Mouse (Mus musculus): Measurements from ENCODE around the gene 2310022A10Rik. TPM values are rescaled to one million over a fixed set of nuclear protein-coding genes. Genes with fewer than 3 reads are reported as not detected.

The 2310022A10Rik gene
- total and polyA plus RNA-seq, 3 experiments = 7.2 to 30.7 (median 7.8) TPM

DNA sequence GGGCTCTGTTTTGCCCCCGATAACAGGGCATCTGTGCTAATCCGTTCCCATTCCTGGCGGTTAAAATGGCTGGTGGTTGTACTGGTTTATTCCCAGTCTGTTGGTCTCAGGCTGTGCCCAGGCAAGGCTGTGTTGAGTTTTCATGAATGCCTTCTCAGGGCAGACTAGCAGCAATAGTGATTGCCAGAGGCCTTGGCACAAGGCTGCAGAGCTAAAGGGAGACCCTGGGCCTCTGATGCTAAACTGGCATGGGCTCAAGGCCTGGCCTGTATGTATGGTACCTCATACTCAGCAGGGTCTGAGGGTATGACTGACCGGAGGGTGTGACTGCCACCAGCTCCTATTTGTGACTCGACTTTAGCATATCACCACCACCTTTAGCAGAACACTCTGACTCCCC lies 57.8 kb downstream of the 2310022A10Rik start:
- in situ Hi-C loops (cut with MboI; ENCODE audit: low pct_ligation_motif_present, low pct_unique_long_range_greater_than_20kb, low sequenced_read_pairs) (no loop called here), dilution Hi-C loops (cut with MboI; ENCODE audit: extremely low pct_ligation_motif_present, extremely low pct_unique_long_range_greater_than_20kb, low sequenced_read_pairs) (no loop called here)
- no peak for DNase-seq (ENCODE audit: extremely low read depth)
- Histone ChIP-seq H3K4me2 (ENCODE audit: insufficient read depth, low read depth, poor library complexity, severe bottlenecking) (no peak overlapping the region), H3K79me2 (replicated peaks; ENCODE audit: control insufficient read depth, extremely low read depth, insufficient read depth, poor library complexity, severe bottlenecking) (no peaks in the 10 kb centered on the region), H3K27ac (ENCODE audit: insufficient read depth, low read depth) (no peak overlapping the region), H3K9me3 (replicated peaks; ENCODE audit: low read length) (no peaks in the 10 kb centered on the region), H3K36me3 (replicated peaks in 1 of 2; ENCODE audit: control insufficient read depth in 1 of 2, insufficient read depth in 1 of 2, low read length in 1 of 2) (peaks cover 24 to 79% of the 10 kb centered on the region in 2 experiments), H3K9ac (ENCODE audit: insufficient read depth, low read depth) (no peak overlapping the region), H3K4me1 (ENCODE audit: control insufficient read depth in 1 of 2, insufficient read depth in 2 of 2) (peaks cover 17 to 83% of the 10 kb centered on the region in 2 experiments), H3K27me3 (replicated peaks) (no peaks in the 10 kb centered on the region), H3K4me3 (replicated peaks in 1 of 3; ENCODE audit: low read depth in 2 of 3, low read length in 2 of 3, poor library complexity in 1 of 3) (no peak overlapping the region)
- TF ChIP-seq USF1 (IDR thresholded peaks at IDR 0.05; ENCODE audit: low read depth, low read length) (no peak), ZC3H11A (IDR thresholded peaks at IDR 0.05; ENCODE audit: low read depth, low read length) (no peak), POLR2A (IDR thresholded peaks at IDR 0.05; ENCODE audit: low read depth, low read length) (no peak), ETS1 (conservative IDR thresholded peaks at IDR 0.05; ENCODE audit: low read depth, low read length) (no peak), MXI1 (IDR thresholded peaks at IDR 0.05; ENCODE audit: low read depth, low read length) (no peak), NELFE (IDR thresholded peaks at IDR 0.05; ENCODE audit: low read depth, low read length) (no peak), ELF1 (IDR thresholded peaks at IDR 0.05; ENCODE audit: low read depth, low read length) (no peak), ZNF384 (IDR thresholded peaks at IDR 0.05; ENCODE audit: low read depth, low read length) (no peak), RAD21 (IDR thresholded peaks at IDR 0.05; ENCODE audit: low read depth, low read length) (no peak), ZMIZ1 (IDR thresholded peaks at IDR 0.05; ENCODE audit: low read depth, low read length) (no peak), BHLHE40 (IDR thresholded peaks at IDR 0.05; ENCODE audit: low read depth, low read length) (no peak), MAZ (IDR thresholded peaks at IDR 0.05; ENCODE audit: low read depth, low read length) (no peak), USF2 (conservative IDR thresholded peaks at IDR 0.05; ENCODE audit: low read depth, low read length) (no peak)

DNA sequence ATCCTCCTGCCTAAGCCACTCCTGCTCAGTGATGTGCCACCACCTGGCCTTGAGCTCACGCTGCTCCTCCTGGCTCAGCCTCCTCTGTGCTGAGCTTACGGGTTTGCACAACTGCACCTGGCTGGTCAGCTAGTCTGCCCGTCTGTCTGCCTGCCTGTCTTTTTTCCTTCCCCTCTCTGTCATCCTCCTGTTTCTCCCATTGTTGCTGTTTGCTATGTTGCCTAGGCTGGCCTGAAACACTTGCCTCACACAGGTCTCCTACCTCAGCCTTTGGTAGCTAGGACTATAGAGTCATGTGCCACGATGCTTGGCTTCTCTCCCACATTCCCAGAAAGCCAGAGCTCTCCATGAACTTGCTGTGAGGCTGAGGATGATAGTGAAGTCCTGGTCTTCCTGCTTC lies 59.9 kb downstream of the 2310022A10Rik start:
- Histone ChIP-seq H3K9me3 (replicated peaks; ENCODE audit: low read length) (no peaks in the 10 kb centered on the region), H3K27ac (ENCODE audit: insufficient read depth, low read depth) (no peak overlapping the region), H3K4me1 (ENCODE audit: control insufficient read depth in 1 of 2, insufficient read depth in 2 of 2) (peaks cover 17 to 63% of the 10 kb centered on the region in 2 experiments), H3K36me3 (replicated peaks in 1 of 2; ENCODE audit: control insufficient read depth in 1 of 2, insufficient read depth in 1 of 2, low read length in 1 of 2) (peaks cover 44 to 82% of the 10 kb centered on the region in 2 experiments), H3K4me3 (replicated peaks in 1 of 3; ENCODE audit: low read depth in 2 of 3, low read length in 2 of 3, poor library complexity in 1 of 3) (no peak overlapping the region), H3K9ac (ENCODE audit: insufficient read depth, low read depth) (no peak overlapping the region), H3K4me2 (ENCODE audit: insufficient read depth, low read depth, poor library complexity, severe bottlenecking) (no peak overlapping the region), H3K27me3 (replicated peaks) (no peaks in the 10 kb centered on the region), H3K79me2 (replicated peaks; ENCODE audit: control insufficient read depth, extremely low read depth, insufficient read depth, poor library complexity, severe bottlenecking) (no peaks in the 10 kb centered on the region)
- in situ Hi-C loops (cut with MboI; ENCODE audit: low pct_ligation_motif_present, low pct_unique_long_range_greater_than_20kb, low sequenced_read_pairs) (no loop called here), dilution Hi-C loops (cut with MboI; ENCODE audit: extremely low pct_ligation_motif_present, extremely low pct_unique_long_range_greater_than_20kb, low sequenced_read_pairs) (no loop called here)
- no peak for TF ChIP-seq ZNF384 (IDR thresholded peaks at IDR 0.05; ENCODE audit: low read depth, low read length)
- TF ChIP-seq ELF1 (IDR thresholded peaks at IDR 0.05; ENCODE audit: low read depth, low read length) = no peak
- TF ChIP-seq UBTF (IDR thresholded peaks at IDR 0.05; ENCODE audit: low read depth, low read length) = no peak
- no peak for TF ChIP-seq TCF12 (IDR thresholded peaks at IDR 0.05; ENCODE audit: low read depth, low read length)
- no peak for TF ChIP-seq KAT2A (IDR thresholded peaks at IDR 0.05; ENCODE audit: insufficient replicate concordance, low read length)
- TF ChIP-seq E2F4 (IDR thresholded peaks at IDR 0.05; ENCODE audit: insufficient replicate concordance, low read depth, low read length) = no peak
- TF ChIP-seq ZKSCAN1 (IDR thresholded peaks at IDR 0.05; ENCODE audit: borderline replicate concordance, low read depth, low read length) = no peak
- TF ChIP-seq MAZ (IDR thresholded peaks at IDR 0.05; ENCODE audit: low read depth, low read length) = no peak
- TF ChIP-seq USF1 (IDR thresholded peaks at IDR 0.05; ENCODE audit: low read depth, low read length) = no peak
- no peak for TF ChIP-seq RAD21 (IDR thresholded peaks at IDR 0.05; ENCODE audit: low read depth, low read length)
- TF ChIP-seq JUN (IDR thresholded peaks at IDR 0.05; ENCODE audit: insufficient read depth, low read depth, low read length) = no peak
- TF ChIP-seq USF2 (conservative IDR thresholded peaks at IDR 0.05; ENCODE audit: low read depth, low read length) = no peak
- no peak for TF ChIP-seq IRF4 (IDR thresholded peaks at IDR 0.05; ENCODE audit: low read depth, low read length)
- no peak for DNase-seq (ENCODE audit: extremely low read depth)

Data from CH12.LX (cell line).